Mouse (Mus musculus) lung, postnatal 0 days (tissue): Measurements from ENCODE around the gene Rassf3.

Source experiments
- CTCF ChIP-seq: IDR thresholded peaks from 2 replicates; pipeline ENCODE4 v1.5.1; 2016; ENCODE audit warnings: antibody characterized with exemption, mild to moderate bottlenecking
- EP300 ChIP-seq: IDR thresholded peaks from 2 replicates; pipeline ENCODE4 v1.6.1; 2016; ENCODE audit warnings: antibody characterized with exemption, mild to moderate bottlenecking, control low read depth

GRCm38 (mm10) chr10:121379387-121379786 lies 96.8 kb downstream of the Rassf3 start:
- peak; percentile 30; the same call in 1 of the 2 replicates for TF ChIP-seq CTCF
- no peak for TF ChIP-seq EP300
